Comparison of ENCODE assay signal across 14 mouse cellular contexts in the genomic region with DNA sequence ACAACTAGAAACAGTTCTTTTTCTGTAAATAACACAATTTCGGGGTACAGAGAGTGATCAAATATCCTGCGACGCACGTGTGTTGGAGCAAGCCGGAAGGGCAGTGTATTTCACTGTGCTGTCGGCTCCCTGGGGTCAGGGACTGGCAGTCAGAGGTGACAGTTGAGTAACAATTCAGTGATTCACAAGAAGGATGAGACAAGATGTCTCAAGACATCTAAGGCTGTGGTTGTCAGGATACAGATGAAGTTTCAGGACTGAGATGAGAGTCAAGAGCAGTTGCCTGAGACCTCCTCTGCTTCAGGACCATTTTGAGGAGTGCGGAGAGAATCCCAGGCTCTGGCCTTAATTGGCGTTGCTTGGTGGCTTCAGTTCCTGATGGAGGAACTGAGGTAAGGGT.
DNase-seq lines count a peak whose midpoint lies in the region; ATAC-seq and TF ChIP-seq lines count a peak whose summit lies in the region.
"Had no signal": no experiment of that assay in that cellular context is flagged by ENCODE, and none has a peak within 500 bp of the region (broad histone marks: within the 10 kb centered on the region; RNA-seq: fewer than 3 reads in every experiment).

No protein-coding gene starts in this region.

- H3K36me3 ChIP-seq in heart, adult 2 months (ENCODE audit: control insufficient read depth, insufficient read depth, low read length) = no peaks in the 10 kb centered on the region
- peaks cover 6% of the 10 kb centered on the region; the same call in 1 of the 2 replicates for H3K36me3 ChIP-seq in embryonic facial prominence, embryonic 12.5 days
- H3K36me3 ChIP-seq in liver, embryonic 13.5 days = peaks cover 13% of the 10 kb centered on the region

- no peaks in the 10 kb centered on the region for H3K27me3 ChIP-seq in heart, adult 2 months (ENCODE audit: control insufficient read depth, insufficient read depth, low read length)
- no peaks in the 10 kb centered on the region for H3K27me3 ChIP-seq in embryonic facial prominence, embryonic 12.5 days
- H3K27me3 ChIP-seq in liver, embryonic 13.5 days = no peaks in the 10 kb centered on the region

- no peak for ATAC-seq in embryonic facial prominence, embryonic 12.5 days (ENCODE audit: insufficient number of reproducible peaks, insufficient read depth, low FRiP score, low TSS enrichment)
- no peak for ATAC-seq in liver, embryonic 13.5 days (ENCODE audit: low read depth)

- H3K79me2 ChIP-seq in heart, adult 2 months (replicated peaks; ENCODE audit: control insufficient read depth, insufficient read depth, low read length) = no peaks in the 10 kb centered on the region

- no peak for TF ChIP-seq CTCF in heart, adult 2 months (IDR thresholded peaks at IDR 0.05)

- H3K4me2 ChIP-seq in embryonic facial prominence, embryonic 12.5 days (replicated peaks) = no peak overlapping the region
- 0 out of 2 replicates have a peak overlapping the region, but pooled peaks have one; percentile 33 for H3K4me2 ChIP-seq in liver, embryonic 13.5 days

- H3K9ac ChIP-seq in heart, adult 2 months (ENCODE audit: low read depth, low read length) = no peak overlapping the region
- no peak overlapping the region for H3K9ac ChIP-seq in embryonic facial prominence, embryonic 12.5 days
- H3K9ac ChIP-seq in liver, embryonic 13.5 days = no peak overlapping the region

- no peak for TF ChIP-seq POLR2A in heart, adult 2 months (IDR thresholded peaks at IDR 0.05; ENCODE audit: insufficient read depth, low read depth, low read length)

- intact Hi-C loops in heart, adult 2 months (cut with DNase I) = no loop called here

- no peak overlapping the region for H3K27ac ChIP-seq in heart, adult 2 months
- H3K27ac ChIP-seq in embryonic facial prominence, embryonic 12.5 days = peak overlapping the region; percentile 74
- peak overlapping the region; percentile 48 for H3K27ac ChIP-seq in liver, embryonic 13.5 days

- WGBS in heart, adult 2 months = 93% methylated on average over 8 of the region's 8 CpGs
- WGBS in embryonic facial prominence, embryonic 12.5 days = 75% methylated on average over 8 of the region's 8 CpGs
- 65% methylated on average over 8 of the region's 8 CpGs for WGBS in liver, embryonic 13.5 days (ENCODE audit: insufficient replicate concordance)

- H3K4me3 ChIP-seq in heart, adult 2 months = no peak overlapping the region
- no peak overlapping the region for H3K4me3 ChIP-seq in embryonic facial prominence, embryonic 12.5 days
- no peak overlapping the region for H3K4me3 ChIP-seq in liver, embryonic 13.5 days (replicated peaks)

- DNase-seq in heart, adult 11 months = peak; percentile 71
- no peak for DNase-seq in heart, adult 2 months
- DNase-seq in CD4-positive helper T cell, adult 2 months (ENCODE audit: low read depth, low spot score) = peak; percentile 5
- DNase-seq in liver, embryonic 13.5 days = no peak
- DNase-seq in right cerebral cortex, postnatal 4 days = no peak
- no peak for DNase-seq in lung, postnatal 4 days
- DNase-seq in urinary bladder, postnatal 4 days (ENCODE audit: low spot score in 2 of 2) = no peak
- DNase-seq: cerebellum, adult 11-12 months; heart, postnatal 36 days; kidney, adult 8-10 months; lung, adult 2 months; right cerebral cortex, adult 18-20 months; thymus, postnatal 4 days had no signal

- H3K4me1 ChIP-seq in heart, adult 2 months (ENCODE audit: control insufficient read depth, insufficient read depth, low read length) = peaks cover 7% of the 10 kb centered on the region
- peaks cover 43% of the 10 kb centered on the region for H3K4me1 ChIP-seq in embryonic facial prominence, embryonic 12.5 days
- peaks cover 40% of the 10 kb centered on the region for H3K4me1 ChIP-seq in liver, embryonic 13.5 days (replicated peaks)

- H3K9me3 ChIP-seq in embryonic facial prominence, embryonic 12.5 days = no peaks in the 10 kb centered on the region
- no peaks in the 10 kb centered on the region for H3K9me3 ChIP-seq in liver, embryonic 13.5 days (replicated peaks)

- TF ChIP-seq EP300 in heart, adult 2 months (IDR thresholded peaks at IDR 0.05; ENCODE audit: insufficient read depth, low read depth, low read length) = no peak

Comparison
In these comparisons a context has a peak if more than half of its experiments do, and no peak if none do; other contexts are left out.
1. DNase-seq: peak in heart, adult 11 months (single experiment) and CD4-positive helper T cell, adult 2 months (single experiment); none in heart, adult 2 months (0 of 2), liver, embryonic 13.5 days (single experiment), right cerebral cortex, postnatal 4 days (single experiment), lung, postnatal 4 days (0 of 2) and urinary bladder, postnatal 4 days (0 of 2).